Mouse (Mus musculus) right cerebral cortex, adult 2 months (tissue): ENCODE results near the gene Zmat5.
A peak's percentile ranks its signal among the peaks of the same experiment; 100 is the strongest.
"Not testable (repeated sequence)": the region's sequence is repeated elsewhere in the genome, so short reads cannot be mapped to it uniquely, and the experiment has no call there.

Source experiments
- DNase-seq, 2 experiments: peaks; one replicate each; pipeline ENCODE4 v3.0.0; 2021 to 2022; ENCODE audit warnings: low spot score in 2 of 2

Gene Zmat5

DNA sequence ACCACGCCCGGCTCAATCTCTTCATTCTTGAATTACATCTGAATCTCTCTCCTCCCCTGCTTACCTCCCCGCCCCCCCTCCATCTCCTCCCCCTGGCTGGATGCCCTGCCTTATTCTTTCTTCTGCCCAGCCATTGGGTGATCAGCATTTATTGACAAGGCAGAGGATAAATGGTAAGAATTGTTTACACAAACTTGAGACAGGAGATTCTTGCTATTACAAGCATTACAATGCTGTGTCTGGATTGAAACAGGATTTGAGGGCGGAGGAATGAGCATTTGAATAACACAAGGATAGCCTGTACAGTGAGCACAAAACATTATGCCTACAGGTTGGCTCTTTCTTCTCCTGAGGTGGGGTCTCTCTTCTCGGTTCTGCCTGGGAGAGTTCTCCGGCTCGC lies 14.1 kb upstream of the Zmat5 start:
- no peak for DNase-seq

DNA sequence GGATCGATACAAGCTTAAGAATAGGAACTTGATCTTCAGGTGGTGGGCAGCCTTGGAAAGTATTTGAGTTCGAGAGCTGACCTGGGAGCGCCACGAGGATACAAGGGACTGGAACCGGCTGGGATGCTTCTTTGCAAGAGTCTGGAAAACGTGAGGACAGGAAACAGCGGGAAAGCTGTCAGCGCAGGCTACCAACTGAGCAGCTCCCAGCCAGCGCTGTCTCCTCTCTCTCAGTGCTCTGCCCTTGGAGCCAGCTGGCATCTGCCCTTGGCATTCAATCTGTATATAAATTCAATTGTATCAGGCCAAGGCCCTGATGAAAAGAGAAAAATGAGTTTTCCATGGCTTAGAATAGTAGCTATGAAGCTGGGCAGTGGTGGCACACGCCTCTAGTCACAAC lies 13.3 kb upstream of the Zmat5 start:
- DNase-seq = no peak

DNA sequence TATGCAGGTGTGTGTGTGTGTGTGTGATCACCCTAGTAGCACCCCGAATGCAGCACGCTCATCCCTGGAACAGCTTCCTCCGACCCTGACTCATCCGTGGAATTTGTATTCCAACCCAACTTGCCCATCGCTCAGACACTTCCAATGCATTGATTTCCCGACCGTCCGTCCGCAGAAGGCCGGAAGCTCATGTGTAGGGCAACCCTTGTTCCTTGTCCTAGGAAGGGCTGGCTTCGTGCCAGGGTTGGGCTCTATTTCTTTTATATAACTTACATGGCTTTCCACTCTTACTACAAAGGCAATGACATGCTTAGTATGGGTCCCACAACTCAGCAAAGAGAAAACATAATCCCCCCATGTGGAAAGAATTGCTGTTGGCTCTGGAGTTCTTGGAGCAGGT lies 12.3 kb upstream of the Zmat5 start:
- DNase-seq = no peak

DNA sequence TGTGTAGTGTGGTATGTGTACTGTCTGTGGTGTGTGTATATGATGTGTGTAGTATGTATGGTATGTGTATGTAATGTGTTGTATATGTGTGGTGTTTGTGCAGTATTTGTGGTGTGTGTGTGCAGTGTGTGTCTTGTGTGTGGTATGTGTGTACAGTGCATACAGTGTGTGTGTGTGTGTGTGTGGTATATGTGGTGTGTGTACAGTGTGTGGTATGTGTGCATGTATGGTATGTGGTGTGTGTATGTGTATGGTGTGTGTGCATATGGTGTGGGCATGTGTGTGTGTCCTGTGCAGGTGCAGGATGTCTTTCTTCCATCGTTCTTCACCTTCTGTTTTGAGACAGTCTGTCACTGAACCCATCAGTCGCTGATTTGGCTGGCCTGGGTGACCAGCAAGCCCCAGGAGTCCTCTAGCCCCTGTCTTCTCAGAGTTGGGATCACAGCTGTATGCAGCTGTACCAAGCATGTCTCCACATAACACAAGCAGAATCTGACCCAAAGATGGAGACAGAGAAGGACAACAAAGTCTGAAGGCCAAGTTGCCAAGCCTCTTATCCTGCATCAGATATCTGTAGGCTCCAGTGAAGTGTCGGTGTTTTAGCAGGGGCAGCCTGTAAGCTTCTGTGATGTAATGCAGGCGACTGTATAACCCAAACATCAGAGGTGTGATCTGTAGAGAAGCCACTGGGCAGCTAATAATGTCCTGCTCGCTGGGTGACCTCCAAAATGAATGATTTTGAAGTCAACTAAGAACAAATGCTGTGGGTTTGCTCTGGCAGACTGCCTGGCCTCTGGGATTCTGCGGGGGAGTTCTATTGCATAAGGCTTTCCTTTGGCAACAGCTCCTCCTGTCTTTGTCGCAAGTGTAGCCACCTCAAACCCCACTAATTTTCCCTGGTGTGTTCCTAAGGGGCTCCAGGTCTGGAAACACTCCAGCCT lies 7.2 kb upstream of the Zmat5 start:
- DNase-seq = peak; percentile 77 to 79

DNA sequence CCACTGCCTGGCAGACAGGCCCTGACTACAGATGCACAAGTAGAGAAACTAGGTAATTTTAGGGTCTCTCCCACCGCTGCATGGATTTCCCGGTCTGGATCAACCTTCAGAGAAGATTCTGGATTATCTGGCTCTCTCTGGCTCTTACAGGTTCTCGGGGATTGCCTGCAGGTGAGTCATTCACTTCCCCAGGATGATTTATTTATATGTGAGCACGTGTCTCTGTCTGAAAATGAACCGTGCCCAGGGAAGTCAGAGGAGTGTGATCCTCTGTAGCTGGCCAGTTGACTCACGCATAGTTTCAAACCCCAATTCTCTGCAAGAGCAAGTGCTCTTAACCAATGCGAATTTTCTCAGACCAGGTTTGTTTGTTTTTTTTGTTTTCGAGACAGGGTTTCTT lies 3.8 kb upstream of the Zmat5 start:
- no peak for DNase-seq

DNA sequence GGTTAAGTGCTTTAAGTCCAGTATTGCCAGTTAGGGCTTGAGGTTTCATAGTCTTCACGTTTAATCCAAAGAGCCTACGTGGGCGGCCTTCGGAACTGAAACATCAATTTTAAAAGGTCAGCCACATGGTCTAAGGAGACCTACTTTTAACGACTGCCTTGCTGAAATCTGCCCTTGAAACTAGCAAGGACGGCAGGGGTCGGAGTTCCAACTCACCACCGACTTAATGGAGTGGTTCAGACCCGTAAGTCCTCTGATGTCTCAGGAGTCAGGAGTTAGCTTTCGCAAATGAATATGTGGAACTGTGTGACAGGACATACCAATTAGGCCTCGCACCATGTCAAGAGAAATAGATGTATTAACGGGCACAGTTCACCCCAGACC lies 798 bp upstream of the Zmat5 start:
- no peak for DNase-seq

DNA sequence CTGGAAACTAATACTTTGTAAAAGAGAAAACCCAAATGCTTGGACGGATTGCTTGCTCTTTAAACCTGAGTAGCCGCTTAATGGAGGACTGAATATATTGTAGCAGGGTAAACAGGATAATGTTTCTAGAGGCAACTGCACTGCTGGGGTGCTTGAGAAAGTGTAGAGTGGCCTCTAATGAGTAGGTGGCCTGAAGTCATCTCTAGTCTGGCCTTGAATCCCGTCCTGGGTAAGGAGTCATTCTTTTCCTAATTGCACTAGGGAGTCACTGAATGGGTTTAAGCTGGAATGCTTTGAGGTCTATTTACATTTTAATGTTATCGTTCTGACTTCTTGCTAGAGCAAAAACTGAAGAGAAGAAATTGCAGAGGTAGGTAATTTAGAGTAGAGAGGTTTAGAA lies 700 bp downstream of the Zmat5 start:
- no peak for DNase-seq

DNA sequence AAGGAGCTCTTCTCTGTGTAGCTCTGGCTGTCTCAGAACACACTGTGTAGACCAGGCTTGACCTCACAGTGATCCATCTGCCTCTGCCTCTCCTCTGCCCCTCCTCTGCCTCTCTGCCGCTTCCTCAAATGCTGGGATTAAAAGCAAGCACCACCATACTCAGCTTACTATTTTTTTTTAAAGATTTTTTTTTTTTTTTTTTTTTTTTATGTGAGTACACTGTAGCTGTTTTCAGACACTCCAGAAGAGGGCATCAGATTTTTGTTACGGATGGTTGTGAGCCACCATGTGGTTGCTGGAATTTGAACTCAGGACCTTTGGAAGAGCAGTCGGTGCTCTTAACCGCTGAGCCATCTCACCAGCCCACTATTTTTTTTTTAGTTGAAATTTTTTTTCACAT lies 5.7 kb downstream of the Zmat5 start:
- not testable (repeated sequence) for DNase-seq

DNA sequence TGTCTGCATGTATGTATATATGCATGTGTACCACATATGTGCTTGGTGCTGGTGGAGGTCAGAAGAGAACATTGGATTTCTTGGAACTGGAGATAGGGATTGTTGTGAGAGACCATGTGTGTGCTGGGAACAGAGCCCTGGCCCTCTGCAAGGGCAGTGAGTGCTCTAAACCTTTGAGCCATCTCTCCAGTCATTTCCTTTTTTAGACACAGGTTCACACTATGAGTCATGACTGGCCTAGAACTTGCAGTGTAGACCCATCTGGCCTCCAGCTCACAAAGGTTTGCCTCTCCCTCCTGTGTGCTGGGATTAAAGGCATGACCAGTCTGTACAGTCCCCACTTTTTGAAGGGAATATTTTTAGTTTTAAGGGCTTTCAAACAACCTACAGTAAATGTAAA lies 8.3 kb downstream of the Zmat5 start:
- DNase-seq = no peak

DNA sequence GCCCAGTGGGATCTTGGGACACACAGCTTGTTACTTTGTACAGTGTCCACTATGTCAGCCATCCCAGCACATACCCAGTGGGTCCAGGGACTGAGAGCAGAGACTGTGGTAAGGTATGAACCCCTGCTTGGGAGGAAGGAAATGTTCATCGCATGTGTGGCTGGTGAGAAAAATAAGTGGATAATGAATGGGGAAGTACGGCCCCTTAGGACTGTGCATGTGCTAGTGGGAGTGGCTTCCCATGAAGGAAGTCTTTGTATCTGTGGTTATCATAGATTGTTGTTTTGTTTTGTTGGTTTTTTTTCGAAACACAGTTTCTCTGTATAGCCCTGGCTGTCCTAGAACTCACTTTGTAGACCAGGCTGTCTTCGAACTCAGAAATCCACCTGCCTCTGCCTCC lies 10.2 kb downstream of the Zmat5 start:
- DNase-seq = no peak

DNA sequence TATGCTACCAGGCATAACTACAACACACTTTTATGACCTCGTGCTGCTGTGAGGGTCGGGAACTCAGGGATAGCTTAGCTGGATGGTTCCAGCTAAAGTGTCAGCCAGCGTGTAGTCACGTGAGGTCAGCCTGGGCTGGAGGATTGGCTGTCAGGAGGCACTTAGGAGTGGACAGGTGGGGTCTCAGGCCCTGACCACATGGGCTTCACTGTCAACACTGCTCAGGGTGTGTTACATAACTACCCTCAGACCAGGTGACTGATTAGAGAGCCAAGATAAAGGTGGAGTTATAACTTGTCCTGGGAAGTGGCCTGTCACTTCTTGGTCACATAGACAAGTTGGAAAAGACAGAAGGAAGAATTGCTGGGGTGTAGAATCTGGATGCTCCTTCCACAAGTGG lies 11.1 kb downstream of the Zmat5 start:
- no peak for DNase-seq

DNA sequence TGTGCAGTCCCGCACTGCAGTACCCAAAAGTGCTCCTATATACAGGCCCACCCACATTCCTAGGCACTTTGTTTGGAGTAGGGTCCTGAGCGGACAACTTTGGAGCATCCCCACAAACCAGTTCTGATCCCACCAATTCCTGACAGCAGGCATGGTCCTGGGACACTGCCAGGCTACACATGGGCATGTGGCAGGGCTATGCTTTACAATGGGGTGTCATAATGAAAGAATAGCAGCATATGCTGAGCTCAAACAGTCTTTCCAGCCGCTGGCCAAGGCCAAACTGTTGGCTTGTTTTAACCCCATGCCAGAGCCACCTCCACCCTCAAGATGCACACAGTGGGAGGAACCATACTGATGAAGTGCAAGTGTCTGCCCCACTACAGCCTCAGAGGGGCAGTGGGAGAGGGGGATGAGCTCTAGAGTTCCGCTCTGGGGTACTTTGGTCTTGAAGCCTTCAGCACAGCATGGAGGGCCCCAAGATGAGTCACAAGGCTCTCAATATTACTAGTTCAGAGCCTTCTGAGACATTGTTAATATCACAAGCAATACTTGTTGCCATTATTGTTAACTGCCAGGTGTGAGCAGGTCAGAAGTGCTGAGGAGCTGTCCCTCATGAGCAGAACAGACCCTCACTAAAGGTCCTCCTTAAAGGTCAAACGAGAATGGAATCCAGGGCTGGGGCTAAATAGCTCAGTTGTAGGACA lies 12.2 kb downstream of the Zmat5 start:
- DNase-seq = no peak

DNA sequence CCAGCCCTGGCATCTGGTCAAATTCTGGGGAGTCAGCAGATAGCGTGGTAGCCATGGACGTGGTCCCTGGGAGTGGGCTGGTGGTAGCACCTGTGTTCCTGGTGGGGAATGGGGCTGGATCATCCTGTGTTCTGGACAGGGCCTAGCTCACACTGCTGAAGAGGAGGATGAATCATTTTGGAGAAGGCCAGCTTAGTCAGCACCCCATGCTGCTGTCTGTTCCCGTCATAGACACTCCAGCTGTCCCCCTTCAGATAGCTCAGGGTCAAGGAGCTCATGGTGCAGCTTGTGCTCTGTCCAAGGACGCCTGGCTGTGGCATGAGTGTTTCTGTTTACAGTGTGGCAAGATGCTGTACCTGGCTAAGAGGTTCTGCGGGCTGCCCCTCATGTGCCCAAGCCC lies 14.1 kb downstream of the Zmat5 start:
- DNase-seq = peak; percentile 23 to 32

DNA sequence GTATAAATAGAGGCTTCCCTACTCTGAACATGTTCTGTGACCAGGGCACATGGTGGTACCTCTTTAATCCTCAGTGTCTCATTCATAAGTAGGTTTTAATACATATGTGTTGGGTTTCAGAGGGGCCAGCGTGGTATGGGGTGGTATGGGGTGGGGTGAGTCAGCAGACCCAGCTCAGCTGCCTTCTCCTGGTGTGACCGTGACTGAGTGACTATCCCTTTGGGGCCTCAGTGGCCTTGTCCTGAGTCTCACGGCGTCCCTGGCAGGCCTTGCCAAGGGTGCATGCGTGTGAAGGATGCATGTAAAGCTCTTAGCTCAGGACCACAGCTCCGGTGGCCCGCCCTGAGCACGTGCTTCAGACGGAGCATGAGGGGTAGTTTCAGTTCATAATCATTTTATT lies 15.5 kb downstream of the Zmat5 start:
- no peak for DNase-seq

DNA sequence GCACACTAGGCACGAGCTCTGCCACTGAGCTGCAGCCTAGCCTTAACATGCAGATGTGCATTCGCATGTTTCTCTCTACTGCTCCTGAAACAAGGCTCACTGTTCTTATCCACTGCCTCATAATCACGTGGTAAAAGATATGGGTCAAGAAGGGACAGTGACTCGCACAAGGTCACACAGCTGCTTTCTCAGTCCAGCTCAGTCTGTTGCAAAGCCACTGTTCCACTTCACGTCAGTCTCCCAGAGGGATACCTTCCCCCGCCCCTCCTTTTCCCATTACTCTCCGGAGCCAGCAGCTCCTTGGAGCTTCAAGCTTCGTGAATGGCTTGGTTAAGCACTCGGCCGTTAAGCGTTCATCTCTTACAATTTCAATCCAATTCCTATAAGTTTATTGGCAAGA lies 15.9 kb downstream of the Zmat5 start:
- no peak for DNase-seq

DNA sequence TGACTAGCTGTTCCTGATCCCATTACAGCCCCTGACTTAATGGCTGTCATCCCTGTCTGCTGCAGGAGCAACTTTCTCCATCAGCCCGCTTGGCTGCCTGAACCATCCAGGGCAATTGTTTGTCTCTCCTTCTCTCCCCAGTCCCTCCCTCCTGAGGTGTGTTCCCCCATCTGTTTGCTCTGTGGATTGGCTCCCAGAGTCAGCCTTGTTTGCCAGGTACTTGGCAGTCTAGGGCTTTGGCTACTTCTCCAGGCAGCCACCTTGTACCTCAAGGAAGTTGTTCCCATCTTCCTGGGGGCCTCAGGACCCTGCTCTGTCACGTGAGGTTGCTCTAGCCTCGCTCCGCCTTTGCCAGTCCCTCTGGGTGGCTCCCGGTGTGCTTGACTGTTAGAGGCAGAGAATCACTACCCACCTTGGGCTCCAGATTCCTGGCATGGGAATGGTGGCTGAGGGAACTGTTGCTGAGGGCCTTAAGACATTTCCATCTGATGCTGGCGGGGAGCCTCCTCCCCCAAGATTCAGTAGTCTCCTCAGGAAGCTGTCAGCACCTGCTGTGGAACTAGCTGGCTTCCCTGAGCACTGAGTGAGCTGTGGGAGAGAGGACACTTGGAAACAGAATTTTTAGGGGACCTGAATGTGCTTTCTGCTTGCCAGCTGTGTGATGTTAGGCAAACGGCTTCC lies 16.6 kb downstream of the Zmat5 start:
- no peak for DNase-seq

DNA sequence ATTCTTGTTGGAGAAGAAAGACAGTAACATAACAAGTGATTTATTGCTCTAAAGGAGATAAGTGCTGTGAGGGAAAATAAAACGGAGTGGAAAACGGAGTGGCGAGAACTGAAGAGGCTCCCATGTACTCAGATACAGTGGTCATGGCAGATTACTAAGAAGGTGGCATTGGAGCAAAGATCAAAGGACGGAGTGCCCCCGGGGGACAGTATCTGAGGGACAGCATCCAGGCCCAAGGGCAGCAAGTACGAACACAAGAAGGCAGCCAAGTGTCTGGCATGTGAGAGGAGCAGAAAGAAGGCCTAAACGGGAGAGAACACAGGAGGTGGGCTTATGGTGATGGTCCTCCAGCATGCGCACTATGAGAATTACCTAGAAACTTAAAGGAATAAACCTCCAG lies 17.2 kb downstream of the Zmat5 start:
- DNase-seq = no peak

DNA sequence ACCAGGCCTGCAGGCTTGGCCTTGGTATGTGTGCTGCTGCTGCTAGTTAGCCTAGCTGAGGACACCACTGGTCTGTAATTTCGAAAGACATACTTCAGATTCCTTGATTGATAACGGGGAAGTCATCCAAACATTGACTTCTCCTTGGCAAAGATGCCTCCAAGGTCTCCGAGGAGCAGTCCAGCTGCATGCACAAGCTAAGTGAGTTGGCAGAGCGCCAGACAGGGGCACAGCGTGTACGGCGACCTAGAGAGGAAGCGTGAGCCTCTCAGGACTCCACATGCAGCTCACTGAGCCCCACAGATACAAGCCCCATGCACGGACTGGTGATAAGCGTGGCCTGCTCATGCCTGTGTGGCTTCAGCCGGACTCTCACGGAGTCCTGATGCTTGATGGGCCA lies 25.1 kb downstream of the Zmat5 start:
- DNase-seq = no peak

DNA sequence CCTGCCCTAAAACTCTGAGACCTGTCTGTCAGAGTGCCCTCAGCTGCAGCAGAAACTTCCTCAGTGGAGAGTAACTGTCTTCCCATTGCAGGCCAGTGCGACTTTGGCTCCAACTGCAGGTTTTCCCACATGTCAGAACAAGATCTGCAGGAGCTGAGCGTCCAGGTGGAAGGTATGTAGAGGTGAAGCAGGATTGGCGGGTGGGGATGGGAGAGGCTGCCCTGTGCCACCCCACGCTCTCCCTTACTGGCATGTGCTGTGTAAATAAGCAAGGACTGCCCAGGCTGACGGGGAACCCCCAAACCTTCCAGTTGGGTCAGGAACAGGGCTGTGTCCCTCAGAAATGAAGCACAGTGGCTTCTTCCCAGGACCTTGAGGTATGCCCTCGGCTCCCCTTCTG lies 25.6 kb downstream of the Zmat5 start:
- DNase-seq = no peak

DNA sequence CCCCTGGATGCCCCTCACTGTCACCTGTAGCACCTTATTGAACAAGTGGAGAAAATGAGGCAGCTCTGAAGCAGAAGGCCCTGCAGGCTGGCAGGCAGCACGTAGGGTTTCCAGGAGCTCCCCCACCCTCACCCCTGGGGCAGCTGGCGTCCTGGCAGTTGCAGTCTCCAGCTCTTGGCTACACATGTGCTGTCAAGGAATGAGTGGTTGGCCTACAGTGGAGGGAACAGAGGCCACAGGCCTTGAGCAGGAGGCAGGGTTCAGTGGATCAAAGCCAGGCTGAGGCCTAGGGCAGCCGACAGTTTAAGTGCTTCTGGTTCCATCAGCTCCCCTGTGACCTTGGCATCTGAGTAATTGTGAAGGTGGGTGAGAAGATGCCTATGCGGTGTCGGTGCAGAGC lies 26.4 kb downstream of the Zmat5 start:
- no peak for DNase-seq

DNA sequence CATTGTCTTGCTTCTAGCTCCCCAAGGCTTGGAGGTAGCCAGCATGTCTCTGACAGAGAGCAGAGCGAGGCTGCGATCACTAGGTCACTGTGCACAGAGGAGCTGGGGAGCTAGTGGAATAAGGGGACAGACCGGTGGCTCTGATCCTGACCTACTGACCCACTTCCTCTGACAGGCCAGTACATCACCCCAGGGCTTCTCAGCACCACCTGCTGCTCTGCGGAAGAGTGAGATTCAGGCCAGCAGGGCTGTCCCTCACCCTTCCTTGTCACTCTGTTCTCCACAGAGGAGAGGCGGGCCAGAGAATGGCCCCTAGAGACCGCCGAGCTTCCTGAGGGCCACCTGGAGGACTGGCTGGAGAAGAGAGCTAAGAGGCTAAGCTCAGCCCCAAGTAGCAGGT lies 27.3 kb downstream of the Zmat5 start:
- DNase-seq = no peak

DNA sequence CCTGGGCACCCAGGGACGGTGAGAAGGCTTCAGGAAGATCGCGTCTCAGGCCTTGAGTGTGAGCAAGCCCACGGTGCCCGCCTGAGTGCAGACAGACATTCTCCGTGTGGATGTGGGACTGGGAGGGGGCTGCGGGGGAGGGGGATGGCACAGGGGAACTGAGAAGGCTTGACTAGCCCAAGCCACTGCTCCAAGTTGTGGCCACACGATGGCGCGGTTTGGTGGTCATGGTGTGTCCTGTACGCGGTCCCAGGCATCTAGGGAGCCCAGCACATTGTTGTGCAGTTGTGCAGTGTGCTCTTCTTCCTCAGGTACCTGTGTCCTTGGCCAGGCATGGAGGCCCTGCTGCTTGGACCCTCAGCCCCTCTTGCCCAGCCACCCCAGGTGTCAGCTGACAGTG lies 29.7 kb downstream of the Zmat5 start:
- no peak for DNase-seq

DNA sequence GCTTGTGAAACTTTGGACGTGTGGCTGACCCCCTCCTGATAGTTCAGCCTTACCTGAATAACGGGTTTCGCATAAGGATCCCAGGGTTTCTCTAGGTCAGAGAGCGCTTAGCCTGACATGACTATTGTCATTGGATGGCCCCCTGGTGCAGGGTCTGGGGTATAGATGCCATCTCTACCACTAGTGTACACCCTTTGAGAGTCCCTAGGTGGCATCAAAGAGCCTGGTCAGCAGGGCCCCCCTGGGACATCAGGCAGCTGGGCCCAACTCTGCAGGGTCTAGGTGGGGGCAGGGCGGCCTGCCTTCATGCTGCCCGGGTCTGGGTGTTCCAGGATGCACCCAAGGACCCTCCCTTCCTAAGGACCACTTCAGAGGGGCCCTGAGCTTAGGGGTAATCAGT lies 31.9 kb downstream of the Zmat5 start:
- no peak for DNase-seq
